Mouse (Mus musculus) midbrain, embryonic 13.5 days (tissue): ENCODE measurements around the gene Uba6. TPM values are rescaled to one million over a fixed set of nuclear protein-coding genes. Genes with fewer than 3 reads are reported as not detected.

Experiments
- ATAC-seq: fragments of 200-750 bp; cut with Nextera tagmentation; 2 replicates; pipeline ENCODE4 v1.8.0; 2017; ENCODE audit warnings: mild to moderate bottlenecking, moderate TSS enrichment, moderate library complexity
- H3K27ac ChIP-seq: fragments of 300-500 bp; sonication (generic); 2 replicates; pipeline ENCODE4 v1.5.1; 2015; ENCODE audit warnings: inconsistent platforms, mild to moderate bottlenecking, moderate library complexity
- H3K27me3 ChIP-seq: fragments of 300-500 bp; sonication (generic); 2 replicates; pipeline ENCODE4 v1.6.1; 2015; ENCODE audit warnings: mild to moderate bottlenecking, inconsistent platforms
- H3K36me3 ChIP-seq: fragments of 300-500 bp; sonication (generic); 2 replicates; pipeline ENCODE4 v1.6.1; 2015; ENCODE audit warnings: mild to moderate bottlenecking, inconsistent platforms
- H3K4me1 ChIP-seq: fragments of 300-500 bp; sonication (generic); replicated peaks from 2 replicates; pipeline ENCODE4 v1.6.1; 2015; ENCODE audit warnings: inconsistent platforms
- H3K4me2 ChIP-seq: fragments of 300-500 bp; sonication (generic); replicated peaks from 2 replicates; pipeline ENCODE4 v1.6.1; 2015; ENCODE audit warnings: moderate library complexity, mild to moderate bottlenecking, inconsistent platforms
- H3K4me3 ChIP-seq: fragments of 300-500 bp; sonication (generic); replicated peaks from 2 replicates; pipeline ENCODE4 v1.5.1; 2015; ENCODE audit warnings: mild to moderate bottlenecking, inconsistent platforms
- H3K9ac ChIP-seq: fragments of 300-500 bp; sonication (generic); replicated peaks from 2 replicates; pipeline ENCODE4 v1.6.1; 2015; ENCODE audit warnings: mild to moderate bottlenecking, inconsistent platforms
- H3K9me3 ChIP-seq: fragments of 300-500 bp; sonication (generic); 2 replicates; pipeline ENCODE4 v1.6.1; 2016; ENCODE audit warnings: mild to moderate bottlenecking, inconsistent platforms
- WGBS: fragments of 180-500 bp; shearing (Covaris S2); methylation state at CpG from one replicate; pipeline ENCODE4 v1.1.7; 2015; 5-methylcytosine and 5-hydroxymethylcytosine counted together
- polyA plus RNA-seq: library from polyadenylated mRNA; unstranded; fragments of >200 nt; fragmentation: Nextera tagmentation; extraction: Ambion mirVana; gene quantifications from 2 replicates; pipeline ENCODE4 v1.2.1, GENCODE M21; 2015

Gene Uba6
- polyA plus RNA-seq, 1 experiment from 2014 or later, result 13.4 TPM

- peaks cover 14% of the 10 kb centered on the region for H3K4me1 ChIP-seq
- WGBS, result 76% methylated on average over 6 of the region's 6 CpGs
- no peaks in the 10 kb centered on the region for H3K36me3 ChIP-seq
- no peak for ATAC-seq
- no peaks in the 10 kb centered on the region for H3K9me3 ChIP-seq
- H3K4me2 ChIP-seq, result no peak overlapping the region
- no peak overlapping the region for H3K9ac ChIP-seq
- no peak overlapping the region for H3K27ac ChIP-seq
- H3K27me3 ChIP-seq, result no peaks in the 10 kb centered on the region
- no peak overlapping the region for H3K4me3 ChIP-seq
Measured at GRCm38 (mm10) chr5:86069121-86069520, 103.5 kb downstream of the Uba6 start.

GRCm38 (mm10) chr5:86068451-86068850 is 104.2 kb downstream of the Uba6 start:
- H3K4me1 ChIP-seq, result peaks cover 21% of the 10 kb centered on the region
- ATAC-seq, result no peak
- no peaks in the 10 kb centered on the region for H3K27me3 ChIP-seq
- H3K36me3 ChIP-seq, result no peaks in the 10 kb centered on the region
- 88% methylated on average over 3 of the region's 3 CpGs for WGBS
- no peak overlapping the region for H3K4me3 ChIP-seq
- no peak overlapping the region for H3K4me2 ChIP-seq
- H3K27ac ChIP-seq, result no peak overlapping the region
- no peaks in the 10 kb centered on the region for H3K9me3 ChIP-seq
- no peak overlapping the region for H3K9ac ChIP-seq

GRCm38 (mm10) chr5:86066551-86066929 is 106.1 kb downstream of the Uba6 start:
- Histone ChIP-seq H3K9me3 (no peaks in the 10 kb centered on the region), H3K36me3 (no peaks in the 10 kb centered on the region), H3K4me3 (peak overlapping the region; percentile 73), H3K4me1 (peaks cover 24% of the 10 kb centered on the region), H3K27me3 (no peaks in the 10 kb centered on the region), H3K9ac (peak overlapping the region; percentile 37; the same call in 1 of the 2 replicates), H3K27ac (0 out of 2 replicates have a peak overlapping the region, but pooled peaks have one; percentile 12), H3K4me2 (peak overlapping the region; percentile 60)
- peak; percentile 46 for ATAC-seq
- WGBS, result 2% methylated on average over 17 of the region's 17 CpGs

- peaks cover 24% of the 10 kb centered on the region for H3K4me1 ChIP-seq
- H3K4me3 ChIP-seq, result peak overlapping the region; percentile 73
- peak overlapping the region; percentile 60 for H3K4me2 ChIP-seq
- ATAC-seq, result peak; percentile 47
- no peaks in the 10 kb centered on the region for H3K36me3 ChIP-seq
- no peaks in the 10 kb centered on the region for H3K27me3 ChIP-seq
- peak overlapping the region; percentile 60 for H3K27ac ChIP-seq
- H3K9ac ChIP-seq, result peak overlapping the region; percentile 37; the same call in 1 of the 2 replicates
- H3K9me3 ChIP-seq, result no peaks in the 10 kb centered on the region
- under 1% methylated on average over 17 of the region's 17 CpGs for WGBS
Measured at GRCm38 (mm10) chr5:86065876-86066550, 106.6 kb downstream of the Uba6 start.

- Histone ChIP-seq H3K27ac (peak within 1 kb of the TSS; percentile 82), H3K9me3 (no peaks in the 10 kb centered on the region), H3K4me2 (peak within 1 kb of the TSS; percentile 60), H3K4me3 (peak within 1 kb of the TSS; percentile 73), H3K4me1 (peaks cover 24% of the 10 kb centered on the region), H3K9ac (peak within 1 kb of the TSS; percentile 75), H3K36me3 (no peaks in the 10 kb centered on the region), H3K27me3 (no peaks in the 10 kb centered on the region)
- WGBS, result under 1% methylated on average over 60 of the region's 60 CpGs
- peak; percentile 95 for ATAC-seq
Measured at GRCm38 (mm10) chr5:86065101-86065875, 107.3 kb downstream of the Uba6 start, which contains the start of gene Cenpc1. Gene Cenpc1, minus strand, starts transcription at chr5:86065583.

- ATAC-seq, result no peak
- no peak overlapping the region for H3K9ac ChIP-seq
- H3K36me3 ChIP-seq, result no peaks in the 10 kb centered on the region
- 92% methylated on average over 1 of the region's 1 CpGs for WGBS
- no peaks in the 10 kb centered on the region for H3K9me3 ChIP-seq
- H3K4me2 ChIP-seq, result peak overlapping the region; percentile 60
- peak overlapping the region; percentile 73 for H3K4me3 ChIP-seq
- peaks cover 24% of the 10 kb centered on the region for H3K4me1 ChIP-seq
- H3K27ac ChIP-seq, result no peak overlapping the region
- H3K27me3 ChIP-seq, result no peaks in the 10 kb centered on the region
Measured at GRCm38 (mm10) chr5:86063501-86063900, 109.1 kb downstream of the Uba6 start.

Other genes starting within 250 kb of the Uba6 start
- gene Cenpc1, start 107.2 kb downstream of the Uba6 start, polyA plus RNA-seq, result 42.7 and 43.0 TPM in 2 replicates
- 0.28 and 0.31 TPM in 2 replicates for gene Stap1, start 101.1 kb downstream of the Uba6 start, polyA plus RNA-seq
- gene Gnrhr, start 25.1 kb upstream of the Uba6 start, polyA plus RNA-seq, result not detected in 2 replicates
- gene Tmprss11c, start 116.5 kb upstream of the Uba6 start, polyA plus RNA-seq, result not detected in 2 replicates
- gene Tmprss11d, start 200.6 kb upstream of the Uba6 start, polyA plus RNA-seq, result not detected in 2 replicates